Mouse (Mus musculus) hindbrain, embryonic 14.5 days (tissue): ENCODE results near the gene Trpc6. TPM values are rescaled to one million over a fixed set of nuclear protein-coding genes. Genes with fewer than 3 reads are reported as not detected.
A peak's percentile ranks its signal among the peaks of the same experiment; 100 is the strongest.

Source experiments
- ATAC-seq: fragments of 200-750 bp; cut with Nextera tagmentation; 2 replicates; pipeline ENCODE4 v1.8.0; 2017; ENCODE audit warnings: moderate number of reproducible peaks, mild to moderate bottlenecking, moderate TSS enrichment, moderate library complexity; ENCODE audit not compliant: low FRiP score
- DNase-seq: peaks from one replicate; pipeline ENCODE4 v3.0.0-alpha.2; 2015; ENCODE audit warnings: low spot score
- H3K27ac ChIP-seq: fragments of 300-500 bp; sonication (generic); 2 replicates; pipeline ENCODE4 v1.5.1; 2014; ENCODE audit warnings: mild to moderate bottlenecking, moderate library complexity
- H3K27me3 ChIP-seq: fragments of 300-500 bp; sonication (generic); 2 replicates; pipeline ENCODE4 v1.6.1; 2014; ENCODE audit warnings: mild to moderate bottlenecking, low read length, mixed read lengths; ENCODE audit not compliant: control insufficient read depth, insufficient read depth
- H3K36me3 ChIP-seq: fragments of 300-500 bp; sonication (generic); replicated peaks from 2 replicates; pipeline ENCODE4 v1.6.1; 2014; ENCODE audit not compliant: control insufficient read depth, insufficient read depth
- H3K4me1 ChIP-seq: fragments of 300-500 bp; sonication (generic); replicated peaks from 2 replicates; pipeline ENCODE4 v1.6.1; 2014; ENCODE audit warnings: antibody characterized with exemption, low read length, mixed read lengths; ENCODE audit not compliant: control insufficient read depth, insufficient read depth
- H3K4me2 ChIP-seq: fragments of 300-500 bp; sonication (generic); replicated peaks from 2 replicates; pipeline ENCODE4 v1.6.1; 2014; ENCODE audit warnings: mild to moderate bottlenecking, moderate library complexity
- H3K4me3 ChIP-seq: fragments of 300-500 bp; sonication (generic); replicated peaks from 2 replicates; pipeline ENCODE4 v1.5.1; 2014; ENCODE audit warnings: mild to moderate bottlenecking, low read length
- H3K9ac ChIP-seq: fragments of 300-500 bp; sonication (generic); 2 replicates; pipeline ENCODE4 v1.6.1; 2014
- H3K9me3 ChIP-seq: fragments of 300-500 bp; sonication (generic); 2 replicates; pipeline ENCODE4 v1.6.1; 2016; ENCODE audit warnings: low read length; ENCODE audit not compliant: control insufficient read depth
- WGBS: fragments of 180-500 bp; shearing (Covaris S2); extraction: QIAGEN DNeasy Blood & Tissue Kit; methylation state at CpG from one replicate; pipeline ENCODE4 v1.1.7; 2014; 5-methylcytosine and 5-hydroxymethylcytosine counted together
- polyA plus RNA-seq: library from polyadenylated mRNA; unstranded; fragments of >200 nt; fragmentation: Nextera tagmentation; extraction: Ambion mirVana; gene quantifications from 2 replicates; pipeline ENCODE4 v1.2.1, GENCODE M21; 2014

The Trpc6 gene
- polyA plus RNA-seq, 1 experiment from 2014 or later, result 0.67 TPM

- Histone ChIP-seq H3K27me3 (no peaks in the 10 kb centered on the region), H3K4me2 (no peak overlapping the region), H3K9me3 (no peaks in the 10 kb centered on the region), H3K4me1 (no peaks in the 10 kb centered on the region), H3K4me3 (no peak overlapping the region), H3K9ac (no peak overlapping the region), H3K27ac (no peak overlapping the region), H3K36me3 (no peaks in the 10 kb centered on the region)
- 82% methylated on average over 5 of the region's 5 CpGs for whole genome bisulfite sequencing
- ATAC-seq (no peak), DNase-seq (no peak)
These were observed 99.5 kb downstream of the Trpc6 start for GRCm38 (mm10) chr9:8643453-8643852.

GRCm38 (mm10) chr9:8655347-8655746, 111.4 kb downstream of the Trpc6 start:
- Histone ChIP-seq H3K36me3 (no peaks in the 10 kb centered on the region), H3K4me3 (no peak overlapping the region), H3K9ac (no peak overlapping the region), H3K27me3 (no peaks in the 10 kb centered on the region), H3K4me2 (no peak overlapping the region), H3K9me3 (no peaks in the 10 kb centered on the region), H3K27ac (no peak overlapping the region), H3K4me1 (no peaks in the 10 kb centered on the region)
- DNase-seq (no peak), ATAC-seq (no peak)

- Histone ChIP-seq H3K36me3 (no peaks in the 10 kb centered on the region), H3K4me3 (no peak overlapping the region), H3K27me3 (no peaks in the 10 kb centered on the region), H3K9ac (no peak overlapping the region), H3K9me3 (no peaks in the 10 kb centered on the region), H3K4me2 (no peak overlapping the region), H3K27ac (no peak overlapping the region), H3K4me1 (no peaks in the 10 kb centered on the region)
- no peak for DNase-seq
- ATAC-seq, result no peak
- 84% methylated on average over 1 of the region's 1 CpGs for WGBS
These were observed 129.0 kb downstream of the Trpc6 start for GRCm38 (mm10) chr9:8672944-8673343.

- DNase-seq (peak; percentile 76), ATAC-seq (0 out of 2 replicates have a peak, but pooled peaks have one; percentile 71)
- Histone ChIP-seq H3K27me3 (no peaks in the 10 kb centered on the region), H3K4me2 (no peak overlapping the region), H3K27ac (no peak overlapping the region), H3K4me1 (no peaks in the 10 kb centered on the region), H3K36me3 (no peaks in the 10 kb centered on the region), H3K9ac (no peak overlapping the region), H3K4me3 (no peak overlapping the region), H3K9me3 (no peaks in the 10 kb centered on the region)
- WGBS, result 78% methylated on average over 1 of the region's 1 CpGs
These were observed 132.7 kb downstream of the Trpc6 start for GRCm38 (mm10) chr9:8676607-8677006.

- no peaks in the 10 kb centered on the region for H3K4me1 ChIP-seq
- no peak for ATAC-seq
- no peak overlapping the region for H3K4me2 ChIP-seq
- H3K36me3 ChIP-seq, result no peaks in the 10 kb centered on the region
- 82% methylated on average over 2 of the region's 2 CpGs for WGBS
- no peak overlapping the region for H3K9ac ChIP-seq
- H3K27me3 ChIP-seq, result no peaks in the 10 kb centered on the region
- no peak overlapping the region for H3K4me3 ChIP-seq
- H3K27ac ChIP-seq, result no peak overlapping the region
- DNase-seq, result no peak
- no peaks in the 10 kb centered on the region for H3K9me3 ChIP-seq
These were observed 149.2 kb downstream of the Trpc6 start for GRCm38 (mm10) chr9:8693177-8693576.

GRCm38 (mm10) chr9:8700669-8701068, 156.7 kb downstream of the Trpc6 start:
- H3K36me3 ChIP-seq, result no peaks in the 10 kb centered on the region
- H3K27ac ChIP-seq, result no peak overlapping the region
- H3K9me3 ChIP-seq, result no peaks in the 10 kb centered on the region
- no peak overlapping the region for H3K4me3 ChIP-seq
- WGBS, result 29% methylated on average over 5 of the region's 5 CpGs
- ATAC-seq (peak; percentile 83; the same call in 1 of the 2 replicates), DNase-seq (peak; percentile 91)
- H3K4me1 ChIP-seq, result no peaks in the 10 kb centered on the region
- H3K27me3 ChIP-seq, result no peaks in the 10 kb centered on the region
- H3K4me2 ChIP-seq, result no peak overlapping the region
- no peak overlapping the region for H3K9ac ChIP-seq

- DNase-seq (no peak), ATAC-seq (no peak)
- WGBS, result 83% methylated on average over 1 of the region's 1 CpGs
- no peak overlapping the region for H3K4me3 ChIP-seq
- H3K27me3 ChIP-seq, result no peaks in the 10 kb centered on the region
- no peaks in the 10 kb centered on the region for H3K36me3 ChIP-seq
- H3K4me2 ChIP-seq, result no peak overlapping the region
- H3K27ac ChIP-seq, result no peak overlapping the region
- H3K9ac ChIP-seq, result no peak overlapping the region
- no peaks in the 10 kb centered on the region for H3K9me3 ChIP-seq
- H3K4me1 ChIP-seq, result no peaks in the 10 kb centered on the region
These were observed 159.6 kb downstream of the Trpc6 start for GRCm38 (mm10) chr9:8703516-8703915.

- DNase-seq, result no peak
- Histone ChIP-seq H3K27me3 (no peaks in the 10 kb centered on the region), H3K27ac (no peak overlapping the region), H3K36me3 (no peaks in the 10 kb centered on the region), H3K4me3 (no peak overlapping the region), H3K9ac (no peak overlapping the region), H3K9me3 (no peaks in the 10 kb centered on the region), H3K4me2 (no peak overlapping the region), H3K4me1 (no peaks in the 10 kb centered on the region)
- no peak for ATAC-seq
- 66% methylated on average over 5 of the region's 5 CpGs for WGBS
These were observed 160.0 kb downstream of the Trpc6 start for GRCm38 (mm10) chr9:8703956-8704355.

GRCm38 (mm10) chr9:8710052-8710739, 166.3 kb downstream of the Trpc6 start:
- H3K27ac ChIP-seq, result no peak overlapping the region
- H3K4me3 ChIP-seq, result no peak overlapping the region
- no peaks in the 10 kb centered on the region for H3K27me3 ChIP-seq
- H3K4me1 ChIP-seq, result no peaks in the 10 kb centered on the region
- WGBS, result 86% methylated on average over 3 of the region's 3 CpGs
- H3K4me2 ChIP-seq, result no peak overlapping the region
- H3K9me3 ChIP-seq, result no peaks in the 10 kb centered on the region
- H3K36me3 ChIP-seq, result no peaks in the 10 kb centered on the region
- no peak overlapping the region for H3K9ac ChIP-seq
- DNase-seq, result no peak
- no peak for ATAC-seq

- H3K27ac ChIP-seq, result no peak overlapping the region
- H3K4me2 ChIP-seq, result no peak overlapping the region
- no peaks in the 10 kb centered on the region for H3K27me3 ChIP-seq
- no peak for ATAC-seq
- 57% methylated on average over 1 of the region's 1 CpGs for WGBS
- H3K4me3 ChIP-seq, result no peak overlapping the region
- H3K4me1 ChIP-seq, result no peaks in the 10 kb centered on the region
- no peak overlapping the region for H3K9ac ChIP-seq
- H3K36me3 ChIP-seq, result no peaks in the 10 kb centered on the region
- no peaks in the 10 kb centered on the region for H3K9me3 ChIP-seq
- no peak for DNase-seq
These were observed 175.1 kb downstream of the Trpc6 start for GRCm38 (mm10) chr9:8719017-8719416.
